Mouse (Mus musculus) thymus, adult 18-20 months (tissue): ENCODE measurements around the gene Gm17617.

Source experiments
- DNase-seq, 2 experiments: peaks; one replicate each; pipeline ENCODE4 v3.0.0; 2022; ENCODE audit warnings: mixed read lengths in 2 of 2

The Gm17617 gene

GRCm38 (mm10) chr13:55133448-55133847, at the start of gene Gm17617:
Gm17617 (minus strand) TSS chr13:55133548.
- no peak for DNase-seq

- DNase-seq = no peak
Measured at GRCm38 (mm10) chr13:55182173-55182894, 49.0 kb upstream of the Gm17617 start.

- no peak for DNase-seq
Measured at GRCm38 (mm10) chr13:55181786-55182172, 48.4 kb upstream of the Gm17617 start.

GRCm38 (mm10) chr13:55179591-55179990, 46.2 kb upstream of the Gm17617 start:
- DNase-seq = no peak

DNA sequence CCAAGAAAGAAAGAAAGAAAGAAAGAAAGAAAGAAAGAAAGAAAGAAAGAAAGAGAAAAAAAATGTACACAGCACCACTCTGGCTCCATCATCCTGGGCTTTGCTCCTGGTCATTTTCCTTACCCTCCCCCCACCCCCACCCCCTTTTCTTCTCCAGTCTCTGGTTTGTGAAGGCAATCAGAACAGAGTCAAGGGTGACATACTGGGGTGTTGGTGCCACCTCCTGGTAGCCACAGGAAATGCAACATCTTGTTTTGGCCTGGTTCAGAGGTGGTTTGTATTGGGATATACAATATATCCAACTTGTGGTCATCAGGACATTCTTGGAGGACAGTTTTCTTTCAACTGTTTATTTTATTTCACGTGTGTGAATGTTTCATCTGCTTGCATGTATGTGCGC, 45.2 kb upstream of the Gm17617 start:
- no peak for DNase-seq

DNA sequence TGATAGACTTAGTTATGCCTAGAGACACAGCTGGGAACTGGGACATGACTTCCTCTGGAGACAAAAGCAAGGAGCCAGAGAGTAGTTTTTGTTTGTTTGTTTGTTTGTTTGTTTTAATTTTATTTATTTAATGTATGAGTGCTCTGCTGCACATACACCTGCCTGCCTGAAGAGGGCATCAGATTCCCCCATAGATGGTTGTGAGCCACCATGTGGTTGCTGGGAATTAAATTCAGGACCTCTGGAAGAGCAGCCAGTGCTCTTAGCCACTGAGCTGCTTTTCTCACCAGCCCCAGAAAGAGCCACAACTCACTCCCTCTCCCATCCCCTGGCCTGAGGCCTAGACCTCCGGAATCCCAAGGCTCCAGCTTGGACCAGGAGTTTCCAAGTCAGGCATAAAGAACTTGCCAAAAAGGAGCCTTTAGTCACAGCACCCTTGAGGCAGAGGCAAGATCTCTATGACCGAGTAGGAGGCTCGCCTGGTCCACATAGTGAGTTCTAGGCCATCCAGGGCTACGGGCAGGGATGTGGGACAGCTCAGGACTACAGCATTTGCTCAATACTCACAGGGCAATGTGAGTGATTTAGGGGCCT, 44.7 kb upstream of the Gm17617 start:
- DNase-seq = no peak

- no peak for DNase-seq
Measured at GRCm38 (mm10) chr13:55176265-55176664, 42.9 kb upstream of the Gm17617 start.

DNA sequence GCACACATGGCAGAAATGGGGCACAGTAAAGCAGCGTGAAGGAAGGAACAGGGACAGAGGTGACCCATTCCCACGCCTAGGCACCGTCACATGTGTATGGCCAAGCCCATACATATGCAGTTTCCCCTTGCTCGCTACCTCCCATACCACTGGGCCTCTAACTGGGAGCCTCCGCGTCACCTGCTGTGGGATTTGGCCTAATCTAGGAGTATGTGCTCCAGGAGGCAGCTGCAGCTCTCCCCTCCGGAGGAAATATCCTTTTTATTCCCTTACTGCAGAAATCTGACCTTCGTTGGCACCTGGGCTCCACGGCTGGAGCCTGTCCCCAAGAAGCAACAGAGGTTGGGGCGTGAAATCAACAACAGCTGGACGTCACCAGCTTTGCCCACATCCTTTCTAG, 41.0 kb upstream of the Gm17617 start:
- no peak for DNase-seq

DNA sequence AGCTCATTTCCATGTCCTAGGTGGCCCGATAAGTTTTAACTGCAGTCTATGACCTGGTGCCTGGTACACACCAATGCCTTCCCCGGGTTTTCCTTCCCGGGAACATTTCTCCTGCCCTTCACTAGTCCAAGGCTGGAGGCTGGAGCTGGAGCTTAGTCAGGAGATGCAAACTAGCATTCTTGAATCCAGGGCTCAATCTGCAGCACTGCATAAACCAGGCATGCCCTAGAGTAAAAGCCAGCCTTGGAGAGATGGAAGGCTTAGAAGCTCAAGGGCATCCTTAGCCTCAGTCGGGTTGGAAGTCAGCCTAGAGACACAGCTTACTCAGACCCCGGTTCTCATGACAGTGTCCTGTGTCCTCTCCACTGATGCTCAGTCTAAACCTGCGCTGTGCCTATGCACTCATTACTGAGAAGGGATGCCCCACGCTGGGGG, 39.0 kb upstream of the Gm17617 start:
- no peak for DNase-seq

DNA sequence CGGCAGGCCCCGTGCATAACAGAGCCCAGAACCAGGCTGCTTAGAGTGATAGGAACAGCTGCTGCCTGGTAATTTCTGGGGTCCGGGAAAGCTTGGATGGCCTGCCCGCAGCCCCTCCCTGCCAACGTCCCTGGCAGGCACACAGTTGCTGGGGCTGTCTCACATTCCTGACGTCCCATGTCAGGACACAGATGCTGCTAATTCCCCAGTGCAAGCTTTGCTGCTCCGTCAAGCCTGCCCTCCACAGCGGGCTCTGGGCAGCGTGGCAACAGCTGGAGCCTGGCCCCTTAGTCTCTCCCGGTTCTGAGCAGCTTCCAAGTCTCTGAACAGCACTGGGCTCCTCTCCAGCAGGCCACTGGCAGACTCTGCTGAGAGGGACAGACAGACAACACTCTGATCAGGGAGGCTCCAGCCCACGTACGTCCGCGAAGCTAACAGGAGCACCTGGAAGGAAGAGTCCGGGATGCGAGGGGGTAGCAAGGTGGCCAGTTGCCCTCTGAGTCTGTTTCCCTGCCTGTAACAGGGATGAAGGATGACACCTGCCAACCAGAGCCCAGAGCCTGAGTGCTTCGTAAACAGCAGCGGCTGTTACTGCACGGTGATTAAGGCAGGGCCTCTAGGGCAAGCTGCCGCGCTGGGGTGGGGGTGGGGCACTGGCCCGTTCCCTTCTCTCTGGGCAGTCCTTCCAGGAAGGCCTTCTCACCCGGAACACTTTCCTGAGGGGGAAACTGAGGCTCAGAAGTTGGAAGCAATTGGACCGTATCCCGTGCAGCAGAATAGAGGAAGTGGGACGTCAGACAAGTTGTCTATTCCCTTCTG, 38.4 kb upstream of the Gm17617 start:
- DNase-seq = no peak

GRCm38 (mm10) chr13:55168958-55169369, 35.6 kb upstream of the Gm17617 start:
- DNase-seq = no peak

- DNase-seq = no peak
Measured at GRCm38 (mm10) chr13:55168255-55168654, 34.9 kb upstream of the Gm17617 start.

DNA sequence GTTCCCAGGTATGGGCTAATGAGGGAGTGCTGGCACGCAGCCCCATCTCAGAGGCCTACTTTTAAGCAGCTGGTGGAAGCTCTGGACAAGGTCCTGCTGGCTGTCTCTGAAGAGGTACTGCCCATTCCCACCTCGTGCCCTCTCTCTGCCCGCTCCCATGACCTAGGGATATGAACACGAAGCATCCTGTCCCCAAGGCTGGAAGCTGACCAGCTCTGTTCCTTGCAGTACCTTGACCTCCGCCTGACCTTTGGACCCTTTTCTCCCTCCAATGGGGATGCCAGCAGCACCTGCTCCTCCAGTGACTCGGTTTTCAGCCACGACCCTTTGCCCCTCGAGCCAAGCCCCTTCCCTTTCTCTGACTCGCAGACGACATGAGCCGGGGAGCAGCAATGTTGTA, 34.5 kb upstream of the Gm17617 start:
- no peak for DNase-seq

- no peak for DNase-seq
Measured at GRCm38 (mm10) chr13:55166806-55167725, 33.7 kb upstream of the Gm17617 start.

GRCm38 (mm10) chr13:55165831-55166339, 32.5 kb upstream of the Gm17617 start:
- DNase-seq = no peak

GRCm38 (mm10) chr13:55163553-55163952, 30.2 kb upstream of the Gm17617 start:
- no peak for DNase-seq

- DNase-seq = no peak
Measured at GRCm38 (mm10) chr13:55162365-55162764, 29.0 kb upstream of the Gm17617 start.

GRCm38 (mm10) chr13:55153951-55154350, 20.6 kb upstream of the Gm17617 start:
- DNase-seq = no peak

GRCm38 (mm10) chr13:55152621-55153415, 19.5 kb upstream of the Gm17617 start, which contains the start of gene Fgfr4:
Fgfr4 (plus strand) TSS chr13:55152640.
- DNase-seq = no peak

- DNase-seq = no peak
Measured at GRCm38 (mm10) chr13:55140271-55140670, 6.9 kb upstream of the Gm17617 start.

GRCm38 (mm10) chr13:55135382-55135781, 2.0 kb upstream of the Gm17617 start:
- DNase-seq = no peak
